Mouse (Mus musculus) C2C12 (cell line): Measurements from ENCODE around the gene Ipo4. TPM values are rescaled to one million over a fixed set of nuclear protein-coding genes. Genes with fewer than 3 reads are reported as not detected.

Experiments used
- H3K27me3 ChIP-seq: one replicate; pipeline ENCODE4 v1.6.1; 2011; ENCODE audit not compliant: control insufficient read depth, insufficient read depth, insufficient read length
- H3K36me3 ChIP-seq: one replicate; pipeline ENCODE4 v1.6.1; 2011; ENCODE audit not compliant: control insufficient read depth, insufficient read depth
- H3K4me3 ChIP-seq: one replicate; pipeline ENCODE4 v1.5.1; 2011; ENCODE audit warnings: mild to moderate bottlenecking, control low read depth; ENCODE audit not compliant: poor library complexity, insufficient read depth, severe bottlenecking
- H3K79me2 ChIP-seq: one replicate; pipeline ENCODE4 v1.6.1; 2011; ENCODE audit not compliant: control insufficient read depth, insufficient read depth
- H3K79me3 ChIP-seq: one replicate; pipeline ENCODE4 v1.6.1; 2011; ENCODE audit warnings: low read depth, control low read depth
- H3ac ChIP-seq: one replicate; pipeline ENCODE3; 2011; ENCODE audit warnings: low read depth; ENCODE audit not compliant: control insufficient read depth, insufficient read length
- CEBPB ChIP-seq: IDR thresholded peaks from one replicate; pipeline ENCODE4 v1.6.1; 2011; ENCODE audit warnings: low read depth, mild to moderate bottlenecking, control low read depth, moderate library complexity
- CTCF ChIP-seq: IDR thresholded peaks from one replicate; pipeline ENCODE4 v1.5.1; 2011; ENCODE audit not compliant: control insufficient read depth, insufficient read depth, insufficient read length
- FOSL1 ChIP-seq: IDR thresholded peaks from one replicate; pipeline ENCODE4 v1.8.0; 2011; ENCODE audit warnings: mild to moderate bottlenecking, low read length; ENCODE audit not compliant: poor library complexity, insufficient read depth, severe bottlenecking
- MAX ChIP-seq: IDR thresholded peaks from one replicate; pipeline ENCODE4 v1.6.1; 2011; ENCODE audit warnings: mild to moderate bottlenecking, control low read depth
- MYOD1 ChIP-seq: IDR thresholded peaks from one replicate; pipeline ENCODE4 v1.6.1; 2011; ENCODE audit warnings: low read depth; ENCODE audit not compliant: control insufficient read depth, insufficient read length
- MYOG ChIP-seq: IDR thresholded peaks from one replicate; pipeline ENCODE4 v1.6.1; 2011; ENCODE audit not compliant: control insufficient read depth, insufficient read length; ENCODE audit errors: extremely low read depth
- USF1 ChIP-seq: IDR thresholded peaks from one replicate; pipeline ENCODE4 v1.6.1; 2011; ENCODE audit warnings: low read depth, mild to moderate bottlenecking, control low read depth, moderate library complexity
- long read RNA-seq, 2 experiments: library from polyadenylated mRNA; unstranded; transcript quantifications; one replicate each; pipeline ENCODE4 v2.0.0; 2019 to 2020
- polyA plus RNA-seq: library from polyadenylated mRNA; unstranded; fragments of >200 nt; fragmentation: generic; extraction: Trizol; gene quantifications from one replicate; pipeline ENCODE4 v1.2.1, GENCODE M21; 2012; ENCODE audit warnings: missing spikeins

Ipo4 gene
- polyA plus RNA-seq: 113 TPM
- long read RNA-seq, experiment 1, transcript Ipo4-201 (30 exons, 3,846 nt): major isoform, 27 of 42 reads
- long read RNA-seq, experiment 1, partial matches to known transcripts: 9 of 42 reads
- long read RNA-seq, experiment 1, other reads (novel, unspliced or antisense): 6 of 42 reads
- long read RNA-seq, experiment 2, transcript Ipo4-201 (30 exons, 3,846 nt): major isoform, 575 of 880 reads
- long read RNA-seq, experiment 2, partial matches to known transcripts: 137 of 880 reads
- long read RNA-seq, experiment 2, other reads (novel, unspliced or antisense): 168 of 880 reads

- Histone ChIP-seq H3K79me3 (peaks cover 22% of the 10 kb centered on the region), H3K27me3 (no peaks in the 10 kb centered on the region), H3K36me3 (peaks cover 84% of the 10 kb centered on the region), H3K4me3 (peak within 1 kb of the TSS; percentile 68), H3K79me2 (peaks cover 36% of the 10 kb centered on the region), H3ac (peak within 1 kb of the TSS; percentile 96)
- no peak for TF ChIP-seq CTCF
- peak; percentile 66 for TF ChIP-seq USF1
- TF ChIP-seq MAX: peak; percentile 98
These were observed at the start of gene Ipo4 for GRCm38 (mm10) chr14:55635523-55636007. Gene Ipo4, minus strand, starts transcription at chr14:55635957.

GRCm38 (mm10) chr14:55682118-55682493 lies 46.3 kb upstream of the Ipo4 start:
- Histone ChIP-seq H3K36me3 (peaks cover 33% of the 10 kb centered on the region), H3ac (no peak overlapping the region), H3K79me2 (peaks cover 18% of the 10 kb centered on the region), H3K4me3 (peak overlapping the region; percentile 18), H3K27me3 (no peaks in the 10 kb centered on the region), H3K79me3 (peaks cover 7% of the 10 kb centered on the region)
- TF ChIP-seq MYOD1 (no peak), CTCF (no peak), MAX (no peak), MYOG (no peak), FOSL1 (no peak), USF1 (no peak), CEBPB (no peak)

- TF ChIP-seq MYOG (no peak), MAX (no peak), FOSL1 (no peak), CEBPB (no peak), MYOD1 (no peak), CTCF (peak; percentile 15), USF1 (no peak)
- peaks cover 18% of the 10 kb centered on the region for H3K79me2 ChIP-seq
- peaks cover 7% of the 10 kb centered on the region for H3K79me3 ChIP-seq
- H3ac ChIP-seq: peak within 1 kb of the TSS; percentile 72
- peak within 1 kb of the TSS; percentile 61 for H3K4me3 ChIP-seq
- peaks cover 39% of the 10 kb centered on the region for H3K36me3 ChIP-seq
- no peaks in the 10 kb centered on the region for H3K27me3 ChIP-seq
These were observed 45.7 kb upstream of the Ipo4 start, which contains the start of gene Tinf2 for GRCm38 (mm10) chr14:55681160-55682117. Gene Tinf2, minus strand, starts transcription at chr14:55681820.

DNA sequence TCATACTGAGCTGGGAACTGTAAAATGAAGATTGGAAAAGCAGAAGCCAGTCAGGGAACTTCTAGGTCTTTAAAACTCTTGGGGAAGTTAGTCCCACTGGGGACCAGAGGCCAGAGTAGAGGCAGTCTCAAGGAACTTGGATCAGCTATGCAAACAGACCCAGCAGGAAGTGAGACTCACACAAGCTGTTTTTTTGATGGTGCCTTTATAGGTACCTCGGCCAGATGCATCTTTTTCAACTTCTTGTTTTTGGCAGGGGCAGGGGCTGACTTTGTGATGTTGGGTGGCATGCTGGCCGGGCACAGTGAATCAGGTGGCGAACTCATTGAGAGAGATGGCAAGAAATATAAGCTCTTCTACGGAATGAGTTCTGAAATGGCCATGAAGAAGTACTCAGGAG lies 41.9 kb upstream of the Ipo4 start:
- Histone ChIP-seq H3K27me3 (no peaks in the 10 kb centered on the region), H3K4me3 (no peak overlapping the region), H3K36me3 (peaks cover 55% of the 10 kb centered on the region), H3ac (no peak overlapping the region), H3K79me2 (peaks cover 36% of the 10 kb centered on the region), H3K79me3 (peaks cover 16% of the 10 kb centered on the region)
- TF ChIP-seq MYOG (no peak), CEBPB (no peak), MAX (no peak), MYOD1 (no peak), CTCF (no peak), USF1 (no peak), FOSL1 (no peak)

DNA sequence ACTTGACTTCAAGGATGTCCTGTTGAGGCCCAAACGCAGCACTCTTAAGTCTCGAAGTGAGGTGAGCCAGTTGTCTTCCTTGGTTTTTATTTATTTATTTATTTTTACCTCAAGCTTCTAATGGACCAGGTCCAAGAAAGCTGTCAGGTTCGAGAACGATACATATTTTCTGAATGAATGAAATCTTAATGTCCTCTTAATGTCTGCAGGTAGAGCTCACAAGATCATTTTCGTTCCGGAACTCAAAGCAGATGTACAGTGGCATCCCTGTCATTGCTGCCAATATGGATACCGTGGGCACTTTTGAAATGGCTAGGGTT lies 36.9 kb upstream of the Ipo4 start:
- H3K79me3 ChIP-seq: peaks cover 46% of the 10 kb centered on the region
- TF ChIP-seq CEBPB (no peak), MYOD1 (no peak), MAX (no peak), CTCF (no peak), FOSL1 (no peak), USF1 (no peak)
- H3K4me3 ChIP-seq: peak overlapping the region; percentile 75
- H3K79me2 ChIP-seq: peaks cover 64% of the 10 kb centered on the region
- peak overlapping the region; percentile 62 for H3ac ChIP-seq
- peaks cover 50% of the 10 kb centered on the region for H3K36me3 ChIP-seq
- H3K27me3 ChIP-seq: no peaks in the 10 kb centered on the region
